Mouse (Mus musculus): ENCODE measurements around the gene Thada.

The Thada gene

GRCm38 (mm10) chr17:84372411-84373045 lies 93.5 kb downstream of the Thada start:
- DNase-seq (ENCODE audit: low spot score) = no peak

GRCm38 (mm10) chr17:84370385-84370784 lies 95.6 kb downstream of the Thada start:
- DNase-seq (ENCODE audit: low spot score) = no peak

- no peak for DNase-seq (ENCODE audit: low spot score)
Measured at GRCm38 (mm10) chr17:84369769-84370168, 96.2 kb downstream of the Thada start.

DNA sequence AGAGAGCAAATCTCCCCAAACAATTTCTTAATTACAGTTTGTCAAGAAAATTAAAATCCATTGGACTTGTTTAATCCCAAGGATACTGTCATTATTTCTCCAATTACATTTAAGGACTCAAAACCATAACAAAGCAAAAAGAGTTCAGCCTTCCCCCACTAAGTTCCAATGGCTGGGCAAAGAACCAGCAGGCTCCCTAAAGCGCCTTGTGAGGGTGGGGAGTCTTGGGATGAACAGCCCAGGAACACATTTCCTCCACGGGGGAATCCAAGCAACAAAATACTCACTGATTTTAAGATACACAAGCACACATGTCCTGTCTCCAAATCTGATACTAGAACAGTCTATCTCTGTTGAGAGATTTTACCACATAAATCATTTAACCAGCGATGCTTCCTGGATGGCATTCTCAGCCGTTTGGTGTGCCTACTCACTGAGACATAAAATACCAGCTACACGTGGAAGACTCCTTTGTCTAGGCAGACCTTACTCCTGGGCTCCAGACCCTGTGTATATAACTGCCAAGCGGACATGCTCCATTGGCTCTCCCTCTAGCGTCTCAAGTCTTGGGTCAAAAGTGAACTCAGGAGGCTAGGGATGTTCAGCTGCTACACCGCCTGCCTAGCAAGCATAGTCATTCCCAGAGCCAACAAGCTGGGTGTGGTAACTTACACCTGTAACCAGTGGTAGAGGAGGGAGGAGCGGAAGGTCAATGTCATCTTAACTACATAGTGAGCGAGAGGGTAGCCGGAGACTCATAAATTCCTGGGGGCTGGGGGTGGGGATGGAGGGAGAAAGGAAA lies 97.6 kb downstream of the Thada start:
- no peak for DNase-seq (ENCODE audit: low spot score)

DNA sequence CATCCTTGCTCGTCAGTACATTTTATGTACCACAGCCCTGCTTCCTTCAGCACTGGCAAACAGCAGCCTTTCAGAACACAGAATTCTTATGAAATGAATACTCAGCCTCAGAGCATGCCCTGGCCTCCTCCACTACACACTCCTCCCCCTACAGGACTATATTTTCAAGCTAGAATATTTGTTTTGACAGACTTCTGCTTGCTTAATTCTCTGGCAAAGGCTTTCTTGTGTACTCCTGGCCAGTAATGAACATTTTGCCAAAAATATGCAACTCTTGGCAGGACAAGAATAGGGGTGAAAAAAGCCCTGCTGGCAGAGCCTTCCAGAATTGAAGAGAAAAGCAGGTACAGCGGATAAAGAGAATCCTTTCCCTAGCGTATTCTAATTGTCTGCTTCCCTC lies 98.3 kb downstream of the Thada start:
- no peak for DNase-seq (ENCODE audit: low spot score)

DNA sequence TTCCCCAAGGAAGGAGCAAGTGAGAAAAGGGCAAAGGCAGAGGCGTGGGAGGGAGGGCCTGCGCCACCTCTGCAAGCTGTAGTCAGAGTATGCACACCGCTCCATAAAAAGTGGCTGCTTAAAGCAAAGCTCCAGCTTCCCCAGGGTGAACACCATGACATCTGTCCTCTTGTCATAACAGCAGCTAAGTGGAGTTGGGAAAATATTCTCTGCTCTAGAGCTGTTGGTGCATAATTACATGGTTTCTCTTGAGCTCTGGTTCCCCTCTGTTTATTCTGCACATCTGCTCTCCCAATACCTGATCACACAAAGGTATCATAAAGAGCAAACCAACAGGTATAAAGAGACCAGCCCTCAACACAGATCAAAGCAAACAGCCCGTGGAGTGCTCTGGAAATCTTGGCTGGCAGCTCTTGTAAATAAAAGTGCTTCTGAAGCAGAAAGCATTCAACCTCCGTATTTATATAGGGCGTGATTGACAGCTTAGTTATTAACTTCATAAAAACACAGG lies 100.2 kb downstream of the Thada start:
- DNase-seq (ENCODE audit: low spot score) = no peak

- DNase-seq (ENCODE audit: low spot score) = no peak
Measured at GRCm38 (mm10) chr17:84365006-84365716, 100.8 kb downstream of the Thada start.

DNA sequence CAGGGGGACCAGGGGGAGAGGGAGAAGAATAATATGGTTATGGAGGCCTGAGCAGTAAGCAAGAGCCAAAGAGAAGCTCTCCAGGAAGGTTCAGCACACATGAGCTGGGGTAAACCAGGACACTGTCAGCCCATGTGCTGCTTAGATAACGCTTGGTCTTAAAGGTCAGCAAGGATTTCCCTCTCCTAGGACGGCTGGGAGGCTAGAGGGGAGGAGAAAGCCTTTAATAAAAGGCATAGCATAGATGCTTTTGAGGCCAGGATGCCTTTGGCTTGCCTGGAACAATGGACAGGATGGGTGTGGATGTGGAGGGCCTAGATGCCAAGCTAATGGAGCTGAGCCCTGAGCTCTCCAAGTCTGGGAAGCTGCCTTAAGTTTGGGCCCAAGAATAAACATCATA lies 102.6 kb downstream of the Thada start:
- DNase-seq (ENCODE audit: low spot score) = no peak

- DNase-seq (ENCODE audit: low spot score) = no peak
Measured at GRCm38 (mm10) chr17:84362581-84363286, 103.3 kb downstream of the Thada start.

- no peak for DNase-seq (ENCODE audit: low spot score)
Measured at GRCm38 (mm10) chr17:84361006-84361405, 105.0 kb downstream of the Thada start.

GRCm38 (mm10) chr17:84359810-84360209 lies 106.2 kb downstream of the Thada start:
- no peak for DNase-seq (ENCODE audit: low spot score)

- DNase-seq (ENCODE audit: low spot score) = no peak
Measured at GRCm38 (mm10) chr17:84358951-84359644, 106.9 kb downstream of the Thada start.

DNA sequence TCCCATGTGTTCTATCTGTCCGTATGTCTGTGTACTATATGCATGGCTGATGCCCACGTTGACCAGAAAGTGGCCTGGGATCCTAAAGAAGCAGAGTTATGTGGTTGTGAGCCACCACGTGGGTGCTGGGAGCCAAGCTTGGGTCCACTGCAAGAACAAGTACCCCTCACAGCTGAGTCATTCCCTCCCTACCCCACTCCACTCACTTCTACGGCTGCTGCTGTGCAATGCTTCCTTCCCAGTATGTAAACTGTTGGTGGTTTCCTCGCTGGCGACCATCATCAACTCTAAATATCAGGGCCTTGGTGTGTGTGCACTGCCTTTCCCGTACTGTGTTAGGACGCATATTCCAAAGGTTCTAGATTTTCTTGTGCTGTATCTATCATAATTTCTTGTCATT lies 108.2 kb downstream of the Thada start:
- DNase-seq (ENCODE audit: low spot score) = no peak

- no peak for DNase-seq (ENCODE audit: low spot score)
Measured at GRCm38 (mm10) chr17:84356056-84356887, 109.7 kb downstream of the Thada start.

- DNase-seq (ENCODE audit: low spot score) = no peak
Measured at GRCm38 (mm10) chr17:84355006-84355405, 111.0 kb downstream of the Thada start.

GRCm38 (mm10) chr17:84353902-84354311 lies 112.1 kb downstream of the Thada start:
- DNase-seq (ENCODE audit: low spot score) = no peak

- DNase-seq (ENCODE audit: low spot score) = no peak
Measured at GRCm38 (mm10) chr17:84353224-84353901, 112.6 kb downstream of the Thada start.

DNA sequence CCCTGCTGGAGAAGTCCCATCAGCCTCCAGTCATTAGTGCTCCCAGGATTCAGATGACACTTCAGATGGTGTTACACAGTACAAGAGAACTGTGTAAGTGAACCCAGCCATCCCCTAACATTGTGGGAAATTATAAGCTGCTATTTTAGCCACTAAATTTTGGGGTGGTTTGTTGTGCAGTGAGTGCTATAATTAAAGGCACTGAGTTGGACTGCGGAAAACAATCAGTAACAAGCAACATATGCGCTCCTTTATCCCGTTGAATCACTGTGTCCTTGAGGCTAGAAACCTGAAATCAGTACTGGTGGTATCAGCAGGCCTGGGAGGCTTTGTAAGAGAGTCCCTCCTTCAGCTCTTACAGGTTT lies 113.2 kb downstream of the Thada start:
- no peak for DNase-seq (ENCODE audit: low spot score)

- DNase-seq (ENCODE audit: low spot score) = no peak
Measured at GRCm38 (mm10) chr17:84351912-84352789, 113.9 kb downstream of the Thada start.
